In genomic region chrX:87238191-87238590, GRCm38 (mm10) we compare ENCODE assay signal across 8 mouse cellular contexts.
DNase-seq lines count a peak whose midpoint lies in the region; ATAC-seq and TF ChIP-seq lines count a peak whose summit lies in the region.
"Not testable (repeated sequence)": the region's sequence is repeated elsewhere in the genome, so short reads cannot be mapped to it uniquely, and the experiment has no call there.

No protein-coding gene starts in this region.

- ATAC-seq in forebrain, embryonic 12.5 days (ENCODE audit: low FRiP score): peak; percentile 82; the same call in 1 of the 2 replicates

- not testable (repeated sequence) for H3K4me3 ChIP-seq in forebrain, embryonic 12.5 days (replicated peaks); lung, adult 2 months (replicated peaks; ENCODE audit: extremely low read depth, low read depth, low read length)

- TF ChIP-seq CTCF in lung, adult 2 months (IDR thresholded peaks at IDR 0.05; ENCODE audit: insufficient read depth, low read length): not testable (repeated sequence)

- not testable (repeated sequence) for H3K9me3 ChIP-seq in forebrain, embryonic 12.5 days

- not testable (repeated sequence) for H3K36me3 ChIP-seq in forebrain, embryonic 12.5 days (replicated peaks)

- H3K4me1 ChIP-seq in forebrain, embryonic 12.5 days; lung, adult 2 months (ENCODE audit: control insufficient read depth, insufficient read depth, low read length): not testable (repeated sequence)

- not testable (repeated sequence) for TF ChIP-seq POLR2A in lung, adult 2 months (IDR thresholded peaks at IDR 0.05; ENCODE audit: borderline replicate concordance, extremely low read depth, low read depth, low read length)

- H3K4me2 ChIP-seq in forebrain, embryonic 12.5 days: not testable (repeated sequence)

- not testable (repeated sequence) for H3K27me3 ChIP-seq in forebrain, embryonic 12.5 days

- intact Hi-C loops in heart, postnatal 10 days (cut with DNase I): not testable (repeated sequence)

- WGBS in forebrain, embryonic 12.5 days: 50% methylated on average over 11 of the region's 11 CpGs
- 68% methylated on average over 11 of the region's 11 CpGs for WGBS in large intestine, adult 2 months
- 50% methylated on average over 11 of the region's 11 CpGs for WGBS in lung, adult 2 months

- not testable (repeated sequence) for H3K9ac ChIP-seq in forebrain, embryonic 12.5 days

- DNase-seq in MN1 (ENCODE audit: low spot score): peak; percentile 62
- DNase-seq in cerebellum, adult 11 months: peak; percentile 46
- DNase-seq in heart, postnatal 10 days: peak; percentile 51 to 84
- peak; percentile 63 for DNase-seq in large intestine, adult 2 months (ENCODE audit: low read depth, low spot score)
- DNase-seq in lung, adult 2 months: peak; percentile 72
- peak; percentile 72 for DNase-seq in ovary, postnatal 36 days (ENCODE audit: low spot score)
- DNase-seq in thymus, postnatal 10 days (ENCODE audit: low spot score in 2 of 2): peak; percentile 70 to 97

- H3K27ac ChIP-seq in forebrain, embryonic 12.5 days: not testable (repeated sequence)
